Mouse (Mus musculus) cerebellum, adult 11-12 months (tissue): ENCODE measurements at regions not wholly inside any gene's neighbourhood (a gene's known extent, or its start where the extent isn't known, plus 50 kb on each side); places are given as distances from the start of the nearest gene placed in this dataset.

Experiments
- DNase-seq: peaks from one replicate; pipeline ENCODE4 v3.0.0; 2022

DNA sequence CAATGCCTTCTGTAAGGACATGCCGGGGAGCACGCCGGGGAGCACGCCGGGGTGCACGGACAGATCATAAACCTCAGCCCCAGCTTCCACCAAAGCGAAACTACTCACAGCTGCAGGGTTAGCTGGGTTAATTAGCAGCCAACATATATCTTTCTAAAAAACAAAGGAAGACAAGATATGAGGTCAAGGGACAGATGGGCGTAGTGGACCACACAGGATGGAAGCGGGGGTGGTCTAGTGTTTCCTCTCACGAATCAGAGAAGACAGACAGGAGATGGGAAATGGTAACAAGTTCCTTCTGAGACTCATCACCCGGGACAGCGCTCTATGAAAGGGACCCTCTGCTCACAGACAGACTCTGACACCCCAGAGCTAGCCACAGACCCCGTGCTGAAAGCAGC lies 60.0 kb upstream of the Ajap1 start:
- no peak for DNase-seq

DNA sequence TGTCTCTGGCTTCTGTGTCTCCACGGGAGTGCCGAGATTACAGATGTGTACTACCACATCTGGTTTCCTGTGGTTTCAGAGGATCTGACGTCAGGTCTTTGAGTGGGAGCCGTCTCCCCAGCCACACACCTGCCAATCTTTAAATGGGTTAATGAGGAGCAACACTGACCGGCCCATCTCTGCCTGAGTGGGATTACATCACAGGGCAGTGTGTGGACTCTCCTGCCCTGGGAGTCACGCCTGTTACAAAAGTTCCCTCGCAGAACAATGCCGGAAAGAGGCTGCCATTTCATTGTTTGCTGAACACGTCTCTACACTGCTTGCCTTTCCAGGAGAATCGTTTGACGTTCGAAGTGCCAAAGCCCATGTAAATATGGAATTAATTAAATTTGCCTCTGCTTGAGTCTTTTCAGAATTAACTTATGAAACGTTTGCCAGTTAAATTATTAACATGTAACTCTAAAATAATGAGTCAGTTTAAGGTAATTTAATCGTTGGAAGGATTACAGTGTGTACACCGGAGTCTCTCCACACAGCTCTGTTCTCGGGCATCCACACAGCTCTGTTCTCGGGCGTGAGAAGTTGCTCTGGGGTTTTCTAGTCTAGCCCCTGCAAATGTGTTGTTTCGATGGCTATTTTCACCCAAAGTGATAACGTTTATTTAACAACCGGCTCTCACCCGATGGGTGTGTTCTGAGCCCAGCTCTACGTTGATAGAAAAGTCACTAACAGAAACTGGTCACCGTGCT lies 61.5 kb upstream of the Ajap1 start:
- no peak for DNase-seq

DNA sequence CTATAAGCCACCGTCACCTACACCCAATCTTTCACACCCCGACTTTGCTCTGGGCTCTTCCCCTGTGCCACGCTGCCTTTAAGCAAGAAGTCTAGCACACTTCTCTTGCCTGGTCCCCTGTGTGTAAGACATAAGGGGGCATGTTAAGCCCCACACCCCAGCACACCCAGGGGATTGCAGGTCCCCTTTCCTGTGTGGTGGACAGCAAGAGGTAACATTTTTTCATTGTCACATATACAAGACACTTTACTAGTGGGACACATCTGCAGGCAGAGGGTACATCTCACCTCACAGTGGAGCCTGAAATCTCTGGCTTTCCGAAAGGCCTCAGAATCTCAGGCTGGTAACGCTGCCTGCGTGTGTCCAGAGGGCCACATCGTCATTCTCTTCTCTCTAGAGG lies 64.1 kb upstream of the Ajap1 start:
- no peak for DNase-seq

DNA sequence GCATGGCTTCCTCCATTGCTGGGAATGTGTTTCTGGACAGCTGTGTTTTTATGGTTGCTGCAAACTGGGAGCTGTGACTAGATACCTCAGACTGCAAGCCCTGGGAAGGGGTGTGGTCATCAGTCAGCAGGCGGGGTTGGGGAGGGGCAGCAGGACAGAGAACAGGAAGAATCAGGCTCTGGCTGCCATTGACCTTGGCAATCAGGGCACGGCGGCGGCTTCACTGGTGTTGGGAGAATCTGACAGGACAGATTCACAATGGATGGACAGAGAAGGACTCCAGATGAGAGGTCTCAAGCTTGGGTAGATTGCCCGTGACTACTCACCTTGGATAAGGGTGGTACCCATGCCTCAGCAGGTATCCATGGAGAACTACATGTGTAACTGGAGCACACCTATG lies 64.5 kb upstream of the Ajap1 start:
- DNase-seq = no peak

DNA sequence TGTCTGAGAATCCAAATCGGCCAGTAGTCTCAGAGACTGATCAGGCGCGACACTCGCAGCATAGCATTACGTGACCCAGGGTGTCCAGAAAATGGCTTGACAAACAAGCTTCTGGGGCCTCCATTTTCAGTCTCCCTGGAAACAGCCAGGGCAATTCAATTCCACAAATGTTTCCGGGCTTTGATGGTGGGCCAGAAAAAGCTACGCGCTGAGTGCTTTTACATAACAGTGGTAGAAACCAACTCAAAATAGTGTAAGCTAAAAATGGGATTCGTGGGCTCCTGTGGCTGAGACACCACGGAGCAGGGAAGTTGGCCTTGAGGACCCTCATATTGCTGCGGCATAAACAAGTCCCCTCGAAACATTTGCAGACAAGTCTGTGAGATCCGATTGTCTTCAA lies 65.3 kb upstream of the Ajap1 start:
- no peak for DNase-seq

DNA sequence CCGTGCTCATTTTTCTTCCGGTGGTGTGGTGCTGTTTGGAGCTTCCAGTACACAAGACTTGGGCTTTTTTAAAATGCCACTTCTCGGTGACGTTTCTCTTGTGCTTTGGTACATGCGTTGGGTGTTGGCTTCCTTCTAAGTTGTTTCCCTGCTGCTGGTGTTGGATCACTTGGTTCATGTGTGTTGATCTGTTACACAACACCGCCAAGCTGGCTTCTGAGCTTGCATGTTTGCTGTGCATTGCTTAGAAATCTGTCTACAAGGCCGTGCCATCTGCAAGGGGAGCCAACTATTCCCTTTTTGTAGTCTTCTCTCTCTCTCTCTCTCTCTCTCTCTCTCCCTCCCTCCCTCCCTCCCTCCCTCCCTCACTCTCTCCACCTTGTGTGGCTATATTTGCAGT lies 68.7 kb upstream of the Ajap1 start:
- DNase-seq = no peak

DNA sequence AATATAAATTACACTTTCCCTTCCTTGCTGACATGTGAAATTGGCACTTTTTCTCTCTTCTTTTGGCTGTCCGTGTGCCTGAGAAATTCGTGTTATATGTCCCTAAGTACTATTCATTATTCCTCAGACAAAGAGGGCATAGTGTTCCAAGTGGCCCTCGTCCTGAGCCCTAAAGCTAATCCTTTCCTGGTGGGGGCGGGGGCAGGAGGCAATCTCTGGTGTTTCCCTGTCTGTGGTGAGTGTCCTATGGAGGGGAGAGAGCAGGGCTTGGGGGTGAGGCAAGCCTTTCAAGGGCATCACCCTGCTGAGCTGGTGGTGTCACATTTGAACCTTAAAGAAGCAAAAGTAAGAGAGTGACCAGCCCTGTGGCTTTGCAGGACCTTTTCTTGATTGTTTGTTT lies 69.9 kb upstream of the Ajap1 start:
- no peak for DNase-seq

DNA sequence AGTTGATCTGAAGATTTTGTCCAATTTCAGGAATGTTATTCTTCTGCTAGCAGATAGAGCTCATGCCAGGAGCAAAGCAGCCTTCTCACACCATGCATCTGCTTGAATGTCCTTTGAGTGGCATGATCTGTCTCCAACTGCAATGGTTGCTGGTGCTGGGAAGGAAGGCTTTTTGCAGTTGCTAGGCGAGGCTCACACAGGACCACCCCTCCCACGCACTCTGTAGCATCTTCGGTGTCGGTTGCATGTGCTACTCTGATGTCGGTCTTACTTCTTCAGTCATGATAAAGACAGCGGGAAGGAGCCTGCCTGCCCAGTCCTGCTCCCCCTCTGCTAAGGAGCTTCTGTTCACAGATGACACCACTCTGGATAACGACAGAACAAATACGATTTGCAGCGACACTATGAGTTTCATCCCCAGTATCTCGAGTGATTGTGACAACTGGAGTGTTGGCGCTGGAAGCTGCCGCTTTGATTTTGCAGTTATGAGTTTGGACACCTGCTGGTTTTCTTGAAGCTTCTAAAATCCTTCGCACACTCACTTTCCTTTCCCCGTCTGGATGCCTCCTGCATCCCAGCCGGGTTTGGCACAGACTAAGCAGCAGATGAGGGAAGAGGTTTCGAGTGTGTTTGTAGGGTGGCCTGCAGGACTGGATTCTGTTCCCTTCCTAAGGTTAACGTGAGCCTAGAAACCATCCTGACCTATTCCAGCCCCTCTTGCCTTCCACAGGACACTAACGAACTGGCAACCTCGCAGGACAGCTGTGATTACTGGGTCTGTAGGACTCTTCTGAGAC lies 75.4 kb upstream of the Ajap1 start:
- no peak for DNase-seq

DNA sequence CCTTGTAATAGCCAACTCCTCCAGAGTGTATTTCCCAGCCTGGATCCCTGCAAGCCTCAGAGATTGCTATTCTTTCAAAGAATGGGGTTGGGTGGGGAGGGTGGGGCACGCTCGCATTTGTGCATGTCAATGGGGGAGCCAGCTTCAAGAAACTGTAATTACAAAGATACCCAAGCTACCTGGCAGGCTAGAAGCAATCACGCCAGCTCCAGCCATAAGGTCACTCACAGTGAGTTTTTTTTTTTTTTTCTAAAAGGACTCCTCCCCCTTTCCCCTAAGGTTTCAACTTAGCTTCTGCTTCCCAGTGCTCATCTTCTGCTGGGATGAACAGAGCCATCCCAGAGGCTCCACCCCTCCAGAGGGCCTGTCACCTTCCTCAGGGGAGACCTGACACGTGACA lies 77.0 kb upstream of the Ajap1 start:
- no peak for DNase-seq

DNA sequence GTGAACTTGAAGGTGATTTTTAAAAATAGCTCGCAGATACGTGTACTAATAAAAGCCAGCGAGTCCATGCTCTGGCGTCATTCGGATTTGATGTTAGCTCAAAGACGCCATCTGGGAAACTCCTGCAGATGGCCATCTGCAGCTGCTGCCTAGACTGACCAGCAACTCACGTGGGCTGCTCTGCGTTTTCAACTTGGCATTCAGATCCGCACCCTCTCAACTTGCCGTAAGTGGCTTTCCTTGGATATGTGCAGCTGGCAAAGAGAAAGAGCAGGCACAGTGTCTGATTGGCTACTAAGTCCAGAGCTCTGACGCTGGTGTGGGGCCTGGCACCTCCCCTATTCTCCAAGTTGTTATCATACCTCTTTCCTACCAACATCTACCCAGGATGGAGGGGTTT lies 77.6 kb upstream of the Ajap1 start:
- no peak for DNase-seq

DNA sequence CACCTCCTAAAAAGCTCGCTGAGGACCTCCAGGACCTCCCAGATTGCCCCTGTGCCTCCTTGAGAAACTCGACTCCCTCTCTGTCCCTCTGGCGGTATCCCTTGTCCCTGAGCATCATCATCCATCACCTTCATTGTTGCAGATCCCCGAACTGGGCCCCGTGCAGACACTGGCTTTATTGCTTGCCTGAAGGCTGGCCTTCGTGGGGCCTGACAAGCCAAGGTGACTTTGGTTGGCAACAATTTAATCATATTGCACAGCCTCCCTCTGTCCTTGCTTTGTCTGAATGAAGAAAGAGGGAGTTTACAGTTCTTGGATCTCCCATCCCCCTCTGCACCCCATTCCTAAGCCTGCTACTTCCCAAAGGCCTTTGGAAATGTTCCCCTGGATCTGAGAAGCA lies 78.3 kb upstream of the Ajap1 start:
- DNase-seq = no peak

DNA sequence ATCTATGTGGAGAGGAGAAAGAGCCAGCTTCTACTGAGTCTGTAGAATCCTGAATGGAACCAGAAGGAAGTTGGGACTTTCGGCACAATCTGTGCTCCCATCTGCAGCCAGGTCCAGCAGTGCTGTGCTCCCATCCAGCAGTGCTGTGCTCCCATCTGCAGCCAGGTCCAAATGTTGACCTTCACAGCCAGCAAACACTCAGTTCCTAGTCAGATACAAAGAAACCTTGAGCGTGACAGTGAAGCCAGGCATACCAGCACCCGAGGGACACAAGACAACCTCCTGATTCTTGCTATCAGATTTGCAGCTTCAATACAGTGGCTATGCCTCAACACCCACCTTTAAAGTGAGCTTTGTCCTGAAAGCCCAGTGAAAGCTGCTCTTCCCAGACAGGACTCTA lies 79.4 kb upstream of the Ajap1 start:
- no peak for DNase-seq

DNA sequence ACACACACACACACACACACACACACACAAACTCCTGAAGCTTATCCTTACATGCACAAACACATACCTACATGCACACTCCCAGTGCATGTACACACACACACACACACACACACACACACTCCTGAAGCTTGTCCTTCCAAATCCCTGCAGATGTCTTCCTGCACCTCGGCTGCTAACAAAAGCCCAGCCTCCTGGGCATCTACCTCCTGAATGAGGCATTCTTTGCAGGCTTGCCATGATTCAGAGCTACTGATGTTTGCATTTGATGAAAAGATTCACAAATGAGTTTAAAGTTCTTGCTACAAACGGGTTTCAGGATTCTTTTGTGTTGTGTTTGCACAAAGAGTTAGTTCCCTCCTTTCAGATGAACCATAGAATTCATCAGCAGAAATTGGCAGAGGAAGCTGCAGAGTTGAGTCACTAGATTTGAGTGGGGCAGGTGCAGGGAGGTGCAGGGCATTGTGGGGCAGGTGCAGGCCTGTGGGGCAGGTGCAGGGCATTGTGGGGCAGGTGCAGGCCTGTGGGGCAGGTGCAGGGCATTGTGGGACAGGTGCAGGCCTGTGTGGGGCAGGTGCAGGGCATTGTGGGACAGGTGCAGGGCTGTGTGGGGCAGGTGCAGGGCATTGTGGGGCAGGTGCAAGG lies 84.8 kb upstream of the Ajap1 start:
- no peak for DNase-seq

DNA sequence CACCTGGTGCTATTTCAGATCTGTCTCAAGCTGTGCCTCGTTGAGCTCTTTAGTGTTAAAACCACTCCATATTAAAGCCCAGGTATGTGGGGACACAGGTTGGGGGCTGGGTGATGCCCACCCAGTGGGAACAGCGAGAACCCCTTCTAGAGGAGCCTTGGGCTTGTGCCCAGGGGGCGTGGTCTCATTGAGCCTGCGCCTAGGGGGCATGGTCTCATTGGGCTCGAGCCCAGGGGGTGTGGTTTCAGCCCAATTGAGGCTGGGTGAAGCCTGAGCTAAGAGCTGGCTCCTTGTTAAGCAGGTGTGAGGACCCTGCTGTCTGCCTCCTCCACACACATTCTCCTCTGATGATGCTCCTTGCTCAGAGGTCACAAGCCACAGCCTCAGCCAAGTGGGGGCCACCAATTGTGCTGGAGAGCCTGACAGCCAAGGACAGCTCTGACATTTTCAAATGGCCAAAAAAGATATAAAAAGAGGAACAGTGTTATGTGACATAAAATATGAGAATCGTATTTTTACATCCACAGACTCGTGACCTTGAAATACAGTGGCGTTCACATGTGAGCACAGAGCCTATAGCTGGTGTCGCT lies 90.7 kb upstream of the Ajap1 start:
- DNase-seq = no peak

DNA sequence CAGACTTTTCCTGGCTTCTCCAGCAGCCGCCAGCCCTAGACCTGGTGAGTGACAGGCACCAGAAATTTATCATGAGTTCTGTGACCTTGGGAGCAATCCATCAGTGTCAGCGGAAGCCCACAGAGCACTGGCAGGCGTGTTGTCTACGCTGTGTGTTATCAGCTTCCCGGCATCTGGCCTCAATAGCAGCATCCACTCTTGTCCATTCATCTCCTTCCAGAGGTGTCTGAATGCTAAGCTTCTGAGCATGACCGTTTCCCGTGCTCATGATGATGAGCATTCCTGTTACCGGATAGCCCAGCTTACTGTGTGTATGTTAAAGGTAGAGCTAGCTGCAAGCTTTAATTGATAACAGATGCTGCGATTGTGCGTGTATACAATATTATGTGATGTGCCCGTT lies 110.7 kb upstream of the Ajap1 start:
- no peak for DNase-seq

DNA sequence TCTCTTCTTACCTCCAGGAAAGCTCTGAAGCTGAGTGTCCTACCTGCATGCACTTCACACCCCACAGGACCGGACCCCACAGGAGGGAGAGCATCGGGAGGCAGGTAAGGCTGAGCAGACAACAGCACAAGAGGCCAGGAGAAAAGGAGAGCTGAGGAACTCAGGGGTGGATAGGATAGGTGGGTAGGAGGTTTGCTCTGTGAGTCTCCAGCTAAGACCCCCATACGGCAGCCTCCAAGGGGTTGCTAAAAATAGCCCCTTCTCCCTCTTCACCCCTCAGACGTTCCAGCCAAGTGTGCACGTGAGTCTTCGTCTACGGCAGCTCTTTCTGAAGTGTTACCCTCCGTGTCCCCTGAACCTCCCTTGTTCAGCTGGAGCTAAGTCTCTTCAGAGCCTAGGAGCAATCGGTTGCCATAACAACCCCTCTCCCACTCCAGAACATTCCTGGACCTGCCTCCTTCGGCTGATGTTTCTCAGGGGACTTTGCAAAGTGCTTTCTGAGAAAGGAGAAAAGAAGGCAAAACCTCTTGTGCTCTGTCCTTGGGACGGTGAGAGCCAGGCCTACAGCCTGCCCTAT lies 117.3 kb upstream of the Ajap1 start:
- DNase-seq = no peak

DNA sequence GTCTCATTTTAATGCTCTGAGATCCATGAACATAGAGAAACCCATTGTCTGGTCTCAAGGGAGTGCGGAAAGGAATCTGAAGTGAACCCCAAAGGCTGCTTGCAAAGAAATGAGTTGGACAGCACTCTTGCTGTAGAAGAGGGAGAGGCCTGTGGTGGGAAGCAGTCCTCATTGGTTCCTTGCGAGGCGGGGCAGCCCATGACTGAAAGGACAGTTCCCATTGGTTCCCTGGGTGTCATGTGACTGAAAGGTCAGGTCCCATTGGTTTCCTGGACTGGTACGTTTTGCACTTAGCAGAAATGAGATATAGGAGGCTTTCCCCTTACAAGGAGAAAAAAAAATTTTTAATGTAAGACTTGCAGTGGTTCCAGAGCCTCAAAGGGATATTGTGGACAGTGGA lies 119.9 kb upstream of the Ajap1 start:
- no peak for DNase-seq

DNA sequence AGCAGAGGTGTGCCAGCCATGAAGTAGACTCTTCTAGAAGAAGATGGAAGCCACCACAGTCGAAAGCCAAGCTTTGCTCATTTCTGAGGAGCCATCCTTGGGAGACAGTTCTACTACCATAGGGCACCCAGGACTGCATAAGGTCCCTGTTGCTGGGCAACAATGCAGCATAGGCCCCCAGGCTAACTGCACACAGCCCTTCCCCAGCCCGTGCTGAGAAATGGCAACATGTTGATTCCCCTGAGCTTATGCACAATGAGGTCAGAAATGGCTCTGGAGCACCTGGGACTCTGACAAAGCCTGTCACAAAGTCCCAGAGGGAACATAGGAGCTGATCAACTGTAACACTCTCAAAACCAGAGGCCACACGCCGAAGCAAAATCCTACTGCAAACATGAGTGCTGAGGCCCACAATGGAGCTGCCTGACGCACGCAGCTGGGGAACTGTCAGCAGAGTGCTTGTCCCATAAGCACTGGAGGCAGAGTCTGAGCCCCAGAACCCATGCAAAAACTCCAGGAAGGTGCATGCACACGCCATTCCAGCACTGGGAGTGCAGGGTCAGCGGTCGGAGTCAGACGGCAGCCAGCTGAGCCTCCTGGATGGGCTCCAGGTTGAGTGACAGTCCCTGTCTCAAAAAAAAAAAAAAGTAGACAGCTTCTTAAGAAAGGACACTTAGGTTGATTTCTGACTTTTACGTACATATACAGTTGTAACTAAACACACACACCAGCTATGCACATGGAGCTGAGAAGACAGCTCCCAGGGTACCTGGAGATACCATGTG lies 120.6 kb upstream of the Ajap1 start:
- DNase-seq = no peak

DNA sequence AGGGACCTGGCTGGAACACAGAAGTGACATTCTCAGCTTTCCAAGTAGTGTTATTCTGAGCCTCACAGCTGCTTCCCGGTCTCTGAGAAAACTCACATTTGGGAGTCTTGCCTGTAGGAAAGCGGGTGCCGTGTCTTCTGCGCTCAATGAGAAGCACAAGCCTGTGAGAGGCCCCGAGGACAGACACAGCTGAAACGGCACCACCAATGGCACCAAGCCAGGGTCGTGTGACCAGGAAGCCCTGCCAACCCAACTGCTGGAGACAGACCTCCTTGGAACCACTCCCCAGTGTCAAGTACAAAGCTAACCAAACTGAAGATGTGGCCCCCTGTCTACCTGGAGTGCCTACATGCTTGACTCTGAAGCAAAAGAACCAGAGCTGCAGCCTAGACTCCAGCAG lies 121.3 kb upstream of the Ajap1 start:
- DNase-seq = peak; percentile 27

DNA sequence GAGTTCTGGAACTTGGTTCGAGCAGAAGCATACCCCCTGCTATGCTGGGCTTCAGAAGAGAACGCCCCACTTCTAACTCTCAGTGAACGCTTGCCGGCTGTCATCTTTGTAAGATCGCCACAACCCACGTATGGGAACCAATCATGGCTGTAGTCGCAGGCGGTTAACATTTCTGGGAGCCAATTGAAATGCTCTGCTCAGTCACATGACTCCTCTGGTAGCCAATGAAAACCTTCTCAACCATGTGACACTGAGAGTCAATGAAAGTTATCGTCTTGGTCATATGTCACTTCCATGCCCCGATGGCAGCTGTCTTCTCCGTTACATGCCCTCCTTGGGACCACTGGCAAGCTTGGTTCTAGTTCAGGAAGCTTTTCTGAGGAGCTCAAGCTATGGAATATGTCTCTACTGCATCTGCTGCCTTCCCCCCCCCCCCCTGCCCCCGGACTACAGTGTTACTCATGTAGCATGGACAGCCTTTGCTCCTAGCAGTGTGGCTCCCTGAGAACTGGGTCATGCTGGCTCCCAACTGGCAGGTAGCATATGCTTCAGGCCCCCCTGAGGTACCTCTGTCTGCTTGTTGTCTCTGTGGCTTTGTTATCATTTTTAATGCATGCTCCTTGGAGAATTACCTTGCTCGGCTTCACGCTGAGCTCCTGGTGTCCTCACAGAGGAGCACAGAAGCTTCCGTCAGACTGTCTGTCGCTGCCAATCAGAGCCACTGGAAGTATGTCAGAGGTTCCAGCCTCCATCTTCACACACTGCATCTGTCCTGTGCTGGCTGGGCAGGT lies 122.3 kb upstream of the Ajap1 start:
- DNase-seq = peak; percentile 43

DNA sequence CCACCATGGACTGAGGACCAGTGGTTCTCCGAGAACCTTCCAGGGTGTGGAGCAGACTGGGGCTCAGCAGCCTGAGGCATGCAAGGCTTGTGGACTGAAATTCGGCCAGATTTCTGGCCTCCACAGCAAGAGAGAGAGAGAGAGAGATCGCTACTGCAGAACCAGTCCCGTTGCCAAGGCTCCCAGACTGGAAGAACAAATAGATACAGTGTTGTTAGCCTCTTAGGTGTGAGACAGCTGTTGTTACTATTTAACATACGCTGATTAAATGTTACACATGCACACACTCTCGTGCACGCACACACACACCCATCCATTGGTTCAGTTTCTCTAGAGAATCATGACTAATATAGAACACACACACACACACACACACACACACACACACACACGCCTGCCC lies 133.4 kb upstream of the Ajap1 start:
- DNase-seq = no peak

DNA sequence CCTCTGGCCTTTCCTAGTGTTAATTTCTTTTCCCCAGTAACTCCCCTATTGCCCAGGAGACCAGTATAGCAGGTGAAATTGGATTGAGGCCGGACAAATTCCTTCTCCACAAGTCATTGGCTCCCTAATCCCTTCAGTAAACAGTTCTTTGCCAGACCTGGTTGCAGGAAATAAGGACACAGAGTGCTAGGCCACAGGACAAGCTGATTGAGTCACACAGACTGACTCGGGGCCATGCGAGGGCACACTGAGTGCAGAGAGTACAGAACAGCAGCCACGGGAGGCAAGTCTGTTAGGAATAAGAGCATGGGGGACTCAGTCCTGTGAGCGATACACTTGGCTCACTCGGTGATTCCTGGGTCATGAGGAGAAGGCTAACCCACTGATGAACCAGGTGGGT lies 134.3 kb upstream of the Ajap1 start:
- DNase-seq = no peak
